Mouse (Mus musculus): ENCODE measurements around the gene Nedd9. TPM values are rescaled to one million over a fixed set of nuclear protein-coding genes. Genes with fewer than 3 reads are reported as not detected.

Gene Nedd9
- polyA plus RNA-seq, 1 experiment from 2014 or later, result 19.5 TPM

DNA sequence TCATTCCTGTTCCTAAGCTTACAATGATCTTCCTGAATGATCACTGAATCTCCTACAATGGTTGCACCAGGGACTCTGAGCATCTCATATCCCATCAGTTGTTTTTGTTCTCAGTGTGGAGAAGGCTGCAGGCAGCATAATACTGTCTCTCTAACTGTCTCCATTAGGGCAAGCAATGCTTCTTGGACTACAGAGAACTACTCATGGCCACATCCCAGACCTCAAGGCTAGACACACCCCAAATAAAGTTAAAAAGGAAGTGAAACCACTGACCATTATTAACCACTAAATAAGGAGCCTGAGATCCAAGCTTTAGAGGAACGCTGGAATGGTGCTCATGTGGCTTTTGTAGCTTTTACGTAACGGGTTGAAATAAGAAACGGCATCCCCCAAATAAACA lies 20.5 kb downstream of the Nedd9 start:
- no peaks in the 10 kb centered on the region for H3K27me3 ChIP-seq
- ATAC-seq, result no peak
- no peak overlapping the region for H3K27ac ChIP-seq
- 87% methylated on average over 4 of the region's 4 CpGs for WGBS
- no peak overlapping the region for H3K4me2 ChIP-seq
- no peaks in the 10 kb centered on the region for H3K9me3 ChIP-seq (replicated peaks)
- H3K4me1 ChIP-seq, result no peaks in the 10 kb centered on the region
- H3K36me3 ChIP-seq (ENCODE audit: poor library complexity, severe bottlenecking), result no peaks in the 10 kb centered on the region
- H3K9ac ChIP-seq, result no peak overlapping the region
- H3K4me3 ChIP-seq, result no peak overlapping the region

DNA sequence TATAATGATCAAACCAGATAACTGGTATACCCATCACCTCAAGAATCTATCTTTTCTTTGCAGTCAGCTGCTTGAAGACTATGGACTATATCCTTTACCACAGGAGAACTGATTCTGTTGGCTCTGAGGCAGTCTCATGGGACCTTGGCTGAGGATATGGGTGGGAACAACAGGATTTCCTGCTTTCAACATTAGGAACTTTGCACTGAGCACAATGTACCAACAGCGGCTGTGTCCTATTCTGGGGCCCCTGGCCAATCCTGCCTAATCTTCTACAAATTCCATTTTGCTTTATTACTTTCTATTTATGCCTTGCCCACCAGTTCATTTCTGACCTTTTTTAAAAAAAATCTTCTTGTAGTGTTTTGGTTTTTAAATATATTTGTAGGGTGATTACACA lies 21.0 kb downstream of the Nedd9 start:
- 96% methylated on average over 1 of the region's 1 CpGs for WGBS
- Histone ChIP-seq H3K27me3 (no peaks in the 10 kb centered on the region), H3K4me3 (no peak overlapping the region), H3K27ac (no peak overlapping the region), H3K4me2 (no peak overlapping the region), H3K4me1 (no peaks in the 10 kb centered on the region), H3K9ac (no peak overlapping the region), H3K36me3 (ENCODE audit: poor library complexity, severe bottlenecking) (no peaks in the 10 kb centered on the region), H3K9me3 (replicated peaks) (no peaks in the 10 kb centered on the region)
- ATAC-seq, result no peak

DNA sequence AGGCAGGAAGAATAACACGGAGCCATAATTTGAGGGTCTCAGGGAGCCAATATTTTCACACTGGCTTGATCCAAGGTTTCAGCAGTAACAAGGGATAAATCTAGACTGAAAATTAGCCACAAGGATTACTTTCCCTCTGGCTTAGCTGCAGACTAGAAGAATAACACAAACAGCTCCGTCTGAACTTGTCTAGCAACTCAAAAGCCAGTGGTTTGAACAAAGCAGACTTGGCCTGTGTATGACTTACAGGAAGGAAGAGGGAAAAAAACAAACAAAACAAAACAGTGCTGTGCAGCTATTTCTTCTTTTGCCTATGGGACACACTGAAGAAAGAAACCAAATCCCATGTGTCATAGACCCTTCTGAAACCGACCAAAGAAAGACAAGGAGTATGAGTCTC lies 25.7 kb downstream of the Nedd9 start:
- Histone ChIP-seq H3K9ac (no peak overlapping the region), H3K9me3 (replicated peaks) (no peaks in the 10 kb centered on the region), H3K27me3 (no peaks in the 10 kb centered on the region), H3K4me2 (no peak overlapping the region), H3K27ac (no peak overlapping the region), H3K4me1 (0 out of 2 replicates have a peak, but pooled peaks cover under 1% of the 10 kb centered on the region), H3K4me3 (no peak overlapping the region), H3K36me3 (ENCODE audit: poor library complexity, severe bottlenecking) (no peaks in the 10 kb centered on the region)
- no peak for ATAC-seq
- 72% methylated on average over 3 of the region's 3 CpGs for WGBS

DNA sequence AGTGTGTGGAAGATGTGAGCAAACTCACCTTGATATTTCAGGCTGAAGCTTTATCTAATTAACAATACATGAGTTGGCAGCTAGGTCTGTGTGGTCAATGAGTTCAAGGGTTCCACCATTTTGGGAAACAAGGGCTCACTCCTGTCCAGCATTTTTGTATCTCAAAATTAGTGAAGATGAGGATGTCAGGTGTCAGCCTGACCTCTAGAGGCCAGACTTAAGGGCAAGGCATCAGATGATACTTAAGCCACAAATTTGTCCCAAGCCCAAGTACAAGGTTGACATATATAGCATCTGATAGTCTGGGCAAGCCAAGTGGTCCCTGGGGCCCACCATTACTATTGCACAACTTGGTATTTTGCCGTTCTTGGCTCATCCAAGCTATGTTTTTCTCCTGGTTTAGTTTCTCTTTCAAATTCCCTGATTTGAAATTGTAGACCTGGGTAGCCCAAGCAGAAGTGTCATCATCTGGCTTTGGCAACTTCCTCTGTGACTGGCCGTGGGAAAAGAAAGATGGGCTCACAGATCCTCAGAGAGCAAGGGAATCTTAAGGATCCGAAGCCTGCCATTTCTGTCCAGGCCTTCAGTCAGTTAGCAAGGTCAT lies 27.4 kb downstream of the Nedd9 start:
- Histone ChIP-seq H3K9ac (no peak overlapping the region), H3K9me3 (replicated peaks) (no peaks in the 10 kb centered on the region), H3K27ac (no peak overlapping the region), H3K4me1 (0 out of 2 replicates have a peak, but pooled peaks cover 4% of the 10 kb centered on the region), H3K4me3 (no peak overlapping the region), H3K4me2 (no peak overlapping the region), H3K27me3 (no peaks in the 10 kb centered on the region), H3K36me3 (ENCODE audit: poor library complexity, severe bottlenecking) (no peaks in the 10 kb centered on the region)
- WGBS, result 99% methylated on average over 3 of the region's 3 CpGs
- no peak for ATAC-seq

DNA sequence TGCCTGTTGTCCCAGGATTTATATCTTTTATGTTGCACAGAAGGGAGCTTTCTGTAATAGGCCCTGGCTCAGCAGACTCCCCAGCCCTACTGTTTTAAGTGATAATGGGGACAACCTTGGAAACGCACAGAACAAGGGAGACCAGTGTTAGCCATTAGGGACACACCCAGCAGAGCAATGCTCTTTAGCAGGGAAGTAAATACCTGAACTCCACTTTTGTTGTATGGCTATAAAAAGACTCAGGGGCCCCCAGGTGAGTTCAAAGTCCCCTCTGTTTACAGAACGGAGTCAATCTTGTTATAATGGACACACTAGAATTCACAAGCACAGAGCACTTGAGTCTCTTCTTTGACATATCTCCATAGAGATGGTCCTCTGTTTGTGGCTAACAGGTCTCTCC lies 28.5 kb downstream of the Nedd9 start:
- Histone ChIP-seq H3K4me3 (no peak overlapping the region), H3K27ac (no peak overlapping the region), H3K4me1 (0 out of 2 replicates have a peak, but pooled peaks cover 4% of the 10 kb centered on the region), H3K4me2 (no peak overlapping the region), H3K27me3 (no peaks in the 10 kb centered on the region), H3K36me3 (ENCODE audit: poor library complexity, severe bottlenecking) (no peaks in the 10 kb centered on the region), H3K9me3 (replicated peaks) (no peaks in the 10 kb centered on the region), H3K9ac (no peak overlapping the region)
- 48% methylated on average over 2 of the region's 2 CpGs for WGBS
- no peak for ATAC-seq

- Histone ChIP-seq H3K4me2 (no peak overlapping the region), H3K9me3 (replicated peaks) (no peaks in the 10 kb centered on the region), H3K27me3 (no peaks in the 10 kb centered on the region), H3K4me1 (0 out of 2 replicates have a peak, but pooled peaks cover 4% of the 10 kb centered on the region), H3K4me3 (no peak overlapping the region), H3K9ac (no peak overlapping the region), H3K27ac (no peak overlapping the region), H3K36me3 (ENCODE audit: poor library complexity, severe bottlenecking) (no peaks in the 10 kb centered on the region)
- WGBS, result 89% methylated on average over 10 of the region's 10 CpGs
- no peak for ATAC-seq
These were observed 29.3 kb downstream of the Nedd9 start for GRCm38 (mm10) chr13:41457798-41458390.

- Histone ChIP-seq H3K4me3 (no peak overlapping the region), H3K36me3 (ENCODE audit: poor library complexity, severe bottlenecking) (no peaks in the 10 kb centered on the region), H3K27me3 (no peaks in the 10 kb centered on the region), H3K9me3 (replicated peaks) (no peaks in the 10 kb centered on the region), H3K4me1 (0 out of 2 replicates have a peak, but pooled peaks cover 4% of the 10 kb centered on the region), H3K27ac (no peak overlapping the region), H3K4me2 (no peak overlapping the region), H3K9ac (no peak overlapping the region)
- 73% methylated on average over 7 of the region's 7 CpGs for WGBS
- no peak for ATAC-seq
These were observed 29.9 kb downstream of the Nedd9 start for GRCm38 (mm10) chr13:41457030-41457797.

- Histone ChIP-seq H3K36me3 (ENCODE audit: poor library complexity, severe bottlenecking) (no peaks in the 10 kb centered on the region), H3K27ac (no peak overlapping the region), H3K9me3 (replicated peaks) (no peaks in the 10 kb centered on the region), H3K4me2 (no peak overlapping the region), H3K4me3 (no peak overlapping the region), H3K4me1 (0 out of 2 replicates have a peak, but pooled peaks cover 4% of the 10 kb centered on the region), H3K9ac (no peak overlapping the region), H3K27me3 (no peaks in the 10 kb centered on the region)
- no peak for ATAC-seq
- WGBS, result 75% methylated on average over 14 of the region's 14 CpGs
These were observed 30.7 kb downstream of the Nedd9 start for GRCm38 (mm10) chr13:41456292-41457029.

- 0 out of 2 replicates have a peak, but pooled peaks cover 4% of the 10 kb centered on the region for H3K4me1 ChIP-seq
- no peaks in the 10 kb centered on the region for H3K9me3 ChIP-seq (replicated peaks)
- H3K27ac ChIP-seq, result no peak overlapping the region
- no peak for ATAC-seq
- H3K4me2 ChIP-seq, result no peak overlapping the region
- no peaks in the 10 kb centered on the region for H3K36me3 ChIP-seq (ENCODE audit: poor library complexity, severe bottlenecking)
- 82% methylated on average over 15 of the region's 15 CpGs for WGBS
- no peaks in the 10 kb centered on the region for H3K27me3 ChIP-seq
- H3K9ac ChIP-seq, result no peak overlapping the region
- H3K4me3 ChIP-seq, result no peak overlapping the region
These were observed 33.7 kb downstream of the Nedd9 start for GRCm38 (mm10) chr13:41453227-41454193.

GRCm38 (mm10) chr13:41450821-41451220 lies 36.3 kb downstream of the Nedd9 start:
- Histone ChIP-seq H3K4me3 (no peak overlapping the region), H3K27me3 (no peaks in the 10 kb centered on the region), H3K27ac (no peak overlapping the region), H3K9me3 (replicated peaks) (no peaks in the 10 kb centered on the region), H3K36me3 (ENCODE audit: poor library complexity, severe bottlenecking) (no peaks in the 10 kb centered on the region), H3K9ac (no peak overlapping the region), H3K4me1 (no peaks in the 10 kb centered on the region), H3K4me2 (no peak overlapping the region)
- ATAC-seq, result no peak
- WGBS, result 75% methylated on average over 6 of the region's 6 CpGs

- no peak overlapping the region for H3K4me3 ChIP-seq
- 53% methylated on average over 2 of the region's 2 CpGs for WGBS
- H3K4me2 ChIP-seq, result no peak overlapping the region
- H3K27ac ChIP-seq, result no peak overlapping the region
- no peaks in the 10 kb centered on the region for H3K36me3 ChIP-seq (ENCODE audit: poor library complexity, severe bottlenecking)
- H3K4me1 ChIP-seq, result peaks cover 3% of the 10 kb centered on the region; the same call in 1 of the 2 replicates
- H3K9ac ChIP-seq, result no peak overlapping the region
- H3K9me3 ChIP-seq (replicated peaks), result no peaks in the 10 kb centered on the region
- ATAC-seq, result no peak
- no peaks in the 10 kb centered on the region for H3K27me3 ChIP-seq
These were observed 38.0 kb downstream of the Nedd9 start for GRCm38 (mm10) chr13:41449211-41449610.

All from forebrain, embryonic 13.5 days (tissue).